Mouse (Mus musculus): ENCODE measurements around the gene Rbm8a.
"Not testable (repeated sequence)": the region's sequence is repeated elsewhere in the genome, so short reads cannot be mapped to it uniquely, and the experiment has no call there.

Rbm8a gene

DNA sequence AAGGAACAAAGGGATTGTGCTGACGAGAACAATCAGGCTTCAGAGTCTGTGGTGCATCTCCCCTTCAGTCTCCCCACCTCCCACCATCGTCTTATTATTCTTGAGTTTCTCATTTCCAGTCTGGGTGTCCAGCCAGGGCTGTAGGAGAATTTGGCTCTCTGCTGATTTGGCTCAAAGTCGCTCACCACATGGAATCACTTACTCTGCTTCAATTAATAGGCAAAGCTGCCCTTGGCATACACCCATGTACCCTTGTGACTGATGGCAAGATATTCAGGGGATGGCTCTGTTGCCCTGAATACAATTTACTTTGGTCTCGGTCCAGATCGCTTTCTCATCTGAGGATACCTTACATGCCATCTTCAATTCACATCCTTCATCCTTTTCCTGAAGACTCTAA lies 26.4 kb upstream of the Rbm8a start:
- peak; percentile 85 for DNase-seq (ENCODE audit: low spot score)

DNA sequence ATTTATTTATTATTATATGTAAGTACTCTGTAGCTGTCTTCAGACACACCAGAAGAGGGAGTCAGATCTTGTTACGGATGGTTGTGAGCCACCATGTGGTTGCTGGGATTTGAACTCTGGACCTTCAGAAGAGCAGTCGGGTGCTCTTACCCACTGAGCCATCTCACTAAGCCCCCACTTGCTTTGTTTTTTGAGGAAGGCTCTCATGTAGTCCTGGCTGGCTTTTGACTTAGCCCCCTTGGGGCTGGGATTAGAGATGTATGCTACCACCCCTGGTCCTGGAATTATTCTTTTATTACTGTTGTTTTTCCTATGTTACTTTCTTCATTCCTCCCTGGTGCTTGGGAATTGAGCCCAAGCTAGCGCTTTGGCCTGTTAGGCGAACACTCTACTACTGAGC lies 23.7 kb upstream of the Rbm8a start:
- DNase-seq (ENCODE audit: low spot score): not testable (repeated sequence)

DNA sequence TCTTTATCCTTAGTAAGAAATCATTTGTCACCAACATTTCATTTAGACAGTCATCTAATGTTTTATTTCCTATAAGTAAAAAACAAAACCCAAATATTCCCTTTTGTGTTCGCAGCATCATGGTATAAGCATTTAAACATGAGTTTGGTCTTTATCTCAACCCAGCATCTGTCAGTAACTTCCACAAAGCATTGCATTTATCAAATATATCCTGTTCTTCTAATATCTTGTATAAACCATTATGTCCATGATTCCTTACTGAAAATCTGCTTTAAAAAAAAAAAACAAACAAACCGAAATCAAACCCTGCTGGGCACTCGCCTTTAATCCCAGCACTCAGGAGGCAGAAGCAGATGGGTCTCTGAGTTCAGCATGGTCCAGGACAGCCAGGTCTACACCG lies 23.1 kb upstream of the Rbm8a start:
- DNase-seq (ENCODE audit: low spot score): no peak

DNA sequence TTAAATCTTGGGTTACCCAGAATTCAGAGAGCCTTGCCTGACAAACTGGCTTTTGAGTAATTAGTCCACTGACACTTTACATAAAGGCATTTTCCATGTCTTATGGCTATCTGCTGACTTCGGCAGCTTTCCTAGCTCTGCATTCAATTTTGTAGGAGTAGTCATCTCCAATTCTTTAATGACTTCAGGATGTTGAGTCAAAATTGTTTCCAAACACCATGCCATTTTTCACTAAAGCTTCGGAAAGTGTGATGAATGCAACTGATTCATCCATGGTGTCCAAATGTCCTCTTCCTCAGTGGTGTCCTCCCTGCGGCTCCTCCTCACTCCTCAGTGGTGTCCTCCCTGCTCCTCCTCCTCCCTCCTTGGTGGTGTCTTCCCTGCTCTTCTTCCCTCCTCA lies 11.8 kb upstream of the Rbm8a start:
- no peak for DNase-seq (ENCODE audit: low spot score)

DNA sequence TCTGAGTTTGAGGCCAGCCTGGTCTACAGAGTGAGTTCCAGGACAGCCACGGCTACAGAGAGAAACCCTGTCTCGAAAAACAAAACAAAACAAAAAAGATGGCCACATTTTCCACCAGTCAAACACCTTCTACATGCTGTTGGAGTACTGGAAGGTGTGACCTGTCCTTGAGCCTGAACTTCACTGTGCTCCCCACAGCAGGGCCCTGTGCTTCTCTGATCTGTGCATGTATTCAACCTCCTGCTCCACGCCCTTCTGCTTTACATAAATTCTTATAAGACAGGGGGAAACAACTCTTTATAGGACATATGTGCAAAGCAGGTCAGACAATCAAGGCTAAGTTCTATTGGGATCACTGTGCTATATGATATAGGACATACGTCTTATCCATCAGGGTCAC lies 6.5 kb upstream of the Rbm8a start:
- DNase-seq (ENCODE audit: low spot score): no peak

DNA sequence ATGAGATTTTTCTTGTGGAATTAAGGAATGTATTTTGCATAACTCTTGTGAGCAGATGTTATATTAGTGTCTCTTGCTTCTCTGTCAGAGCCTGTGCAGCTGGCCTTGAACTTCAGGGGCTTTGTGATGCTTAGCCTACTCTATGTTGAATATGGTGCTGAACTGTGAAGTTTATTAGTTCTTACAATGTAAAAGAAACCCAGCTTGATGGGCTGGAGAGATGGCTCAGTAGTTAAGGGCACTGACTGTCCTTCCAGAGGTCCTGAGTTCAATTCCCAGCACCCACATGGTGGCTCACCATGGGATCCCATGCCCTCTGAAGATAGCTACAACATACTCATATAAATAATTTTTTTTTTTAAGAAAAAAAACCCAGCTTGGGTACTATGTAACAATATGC lies 2.3 kb downstream of the Rbm8a start:
- DNase-seq (ENCODE audit: low spot score): no peak

DNA sequence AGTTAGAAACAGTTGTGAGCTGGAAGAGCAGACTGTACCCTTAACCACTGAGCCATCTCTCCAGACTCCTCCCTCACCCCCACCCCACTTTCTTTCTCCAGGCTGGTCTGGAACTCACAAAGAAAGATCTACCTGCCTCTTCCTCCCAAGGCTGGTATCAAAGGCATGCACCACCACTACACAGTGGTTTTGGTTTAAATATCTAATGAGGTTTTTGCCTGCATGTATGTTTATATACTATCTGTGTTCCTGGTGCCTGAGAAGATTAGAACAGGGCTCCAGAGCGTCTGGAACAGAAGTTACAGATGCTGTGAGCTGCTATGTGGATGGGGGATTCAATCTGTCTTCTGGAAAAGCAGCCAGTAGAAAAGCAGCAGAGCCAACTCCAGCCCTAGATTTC lies 4.3 kb downstream of the Rbm8a start:
- DNase-seq (ENCODE audit: low spot score): no peak

DNA sequence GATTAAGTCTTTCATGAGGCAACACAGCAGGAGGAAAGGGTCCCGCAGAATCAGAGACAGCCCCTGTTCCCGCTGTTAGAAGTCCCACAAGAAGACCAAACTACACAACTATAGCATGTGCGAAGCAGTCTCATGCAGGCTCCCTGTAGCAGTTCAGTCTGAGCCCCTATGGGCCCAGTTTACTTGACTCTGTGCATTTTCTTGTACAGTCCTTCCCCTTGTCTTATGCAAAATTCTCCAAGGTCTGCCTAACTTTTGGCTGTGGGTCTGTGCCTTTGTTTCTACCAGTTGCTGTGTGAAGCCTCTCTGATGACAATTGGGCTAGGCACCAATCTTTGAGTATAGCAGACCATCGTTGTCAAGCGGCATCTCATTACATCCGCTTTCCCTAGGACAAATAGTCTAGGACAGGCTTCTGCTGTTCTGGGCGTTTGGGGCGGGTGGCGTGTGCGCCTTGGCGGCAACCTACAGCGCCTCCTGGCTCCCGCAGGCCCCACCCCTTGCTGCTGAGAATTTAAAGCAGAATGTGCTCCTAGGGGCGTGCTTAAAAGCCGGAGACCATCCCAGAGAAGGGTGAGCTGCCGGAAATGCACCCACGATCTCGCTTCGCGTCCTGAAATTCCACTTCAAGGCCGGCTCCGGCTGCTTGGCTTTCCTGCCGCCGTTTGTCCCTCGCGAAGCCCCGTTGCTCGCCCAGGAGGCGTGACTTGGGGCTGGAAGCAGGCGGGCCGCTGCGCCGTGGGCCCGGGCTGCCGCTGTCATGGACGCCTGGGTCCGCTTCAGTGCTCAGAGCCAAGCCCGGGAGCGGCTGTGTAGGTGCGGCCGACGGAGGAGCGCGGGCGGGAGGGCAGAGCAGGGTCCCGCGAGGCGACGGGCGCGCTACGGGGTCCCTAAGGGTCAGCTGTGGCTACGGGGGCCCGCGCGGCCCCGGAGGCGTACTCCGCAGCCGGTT lies 5.5 kb downstream of the Rbm8a start, which contains the start of the genes Pex11b and Gm42957:
Gene Pex11b (plus strand): TSS at position 449 of the 952 bp plus-strand sequence.
Gene Gm42957 (plus strand): TSS at position 547 of the 952 bp plus-strand sequence.
- peak; percentile 78 for DNase-seq (ENCODE audit: low spot score)

DNA sequence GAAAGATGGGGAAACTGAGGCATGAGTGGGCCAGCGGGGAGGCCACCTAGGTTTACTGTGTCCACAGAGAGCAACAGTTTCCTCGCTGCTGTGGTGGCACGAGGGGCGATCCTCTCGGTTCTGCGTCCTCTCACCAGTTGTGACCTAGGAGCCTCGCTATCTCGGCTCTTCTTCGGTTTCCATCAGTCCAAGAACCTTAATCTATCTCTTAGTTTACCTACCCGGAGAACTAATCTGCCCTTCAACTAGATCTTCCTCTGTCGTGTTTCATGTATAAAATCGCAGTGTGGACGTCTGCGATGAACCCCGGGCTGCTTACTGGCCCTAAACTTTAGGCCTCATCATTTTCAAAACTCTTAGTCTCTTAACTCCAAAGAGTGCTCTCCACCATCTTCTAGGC lies 6.2 kb downstream of the Rbm8a start:
- DNase-seq (ENCODE audit: low spot score): peak; percentile 16

DNA sequence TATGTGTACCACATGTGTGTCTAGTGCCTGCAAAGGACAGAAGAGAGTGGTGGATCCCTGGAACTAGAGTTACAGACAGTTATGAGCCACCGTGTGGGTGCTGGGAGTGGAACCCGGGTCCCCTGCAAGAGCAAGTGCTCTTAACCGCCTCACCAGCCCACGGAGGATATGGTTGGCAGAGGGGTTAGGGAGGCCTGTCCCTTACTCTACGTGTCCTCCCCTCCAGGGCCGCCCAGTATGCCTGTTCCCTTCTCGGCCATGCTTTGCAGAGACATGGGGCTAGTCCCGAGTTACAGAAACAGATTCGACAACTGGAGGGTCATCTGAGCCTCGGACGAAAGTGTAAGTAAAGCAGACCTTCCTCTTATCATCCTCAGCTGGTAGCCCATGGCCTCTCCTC lies 6.7 kb downstream of the Rbm8a start:
- DNase-seq (ENCODE audit: low spot score): no peak

DNA sequence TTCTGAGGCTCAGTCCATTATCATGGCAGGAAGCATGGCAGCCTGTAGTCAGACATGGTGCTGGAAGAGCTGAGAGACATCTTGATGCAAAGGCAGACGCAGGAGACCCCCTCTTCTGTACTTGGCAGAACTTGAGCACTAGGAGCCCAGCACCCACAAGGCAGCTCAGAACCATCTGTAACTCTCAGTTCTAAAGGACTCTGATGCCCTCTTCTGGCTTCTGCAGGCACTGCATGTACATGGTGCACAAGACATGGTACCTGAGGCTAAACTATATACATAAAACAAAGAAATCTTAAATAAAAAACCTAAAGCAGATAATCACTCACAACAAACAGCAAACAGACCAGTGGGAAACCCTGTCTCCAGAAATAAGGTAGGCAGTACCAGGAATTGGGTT lies 9.5 kb downstream of the Rbm8a start:
- DNase-seq (ENCODE audit: low spot score): peak; percentile 59

DNA sequence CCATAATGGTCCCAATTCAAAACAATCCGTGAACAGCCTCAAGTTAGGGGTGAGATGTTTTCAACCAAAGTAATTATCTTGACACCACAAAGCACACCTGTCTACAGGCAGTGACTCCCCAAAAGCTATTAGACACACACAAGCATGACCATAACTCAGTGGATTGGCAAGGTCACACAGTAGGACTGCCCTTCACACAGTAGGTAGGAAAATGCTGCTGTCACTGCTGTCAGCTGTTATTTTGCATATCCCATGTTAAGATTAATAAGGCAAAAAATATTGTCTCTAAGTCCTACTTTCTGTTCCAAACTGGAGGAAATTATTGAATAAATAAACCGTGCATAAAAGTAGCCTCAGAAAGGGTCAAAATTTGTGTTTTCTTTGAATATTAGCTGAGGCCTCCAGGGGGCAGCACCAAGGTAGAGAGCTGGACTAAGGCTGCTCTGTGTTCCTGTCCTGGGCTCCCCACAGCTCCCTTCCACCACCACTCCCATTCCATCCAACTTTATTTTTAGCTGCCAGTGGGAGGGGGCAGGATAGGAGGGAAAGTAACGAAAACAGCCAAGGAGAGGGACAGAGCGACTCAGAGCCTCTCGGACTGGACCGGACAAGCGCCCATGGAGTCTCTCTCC lies 15.4 kb downstream of the Rbm8a start, which contains the start of gene Itga10:
Gene Itga10 (plus strand): TSS at position 567 of the 632 bp plus-strand sequence.
- DNase-seq (ENCODE audit: low spot score): peak; percentile 59

DNA sequence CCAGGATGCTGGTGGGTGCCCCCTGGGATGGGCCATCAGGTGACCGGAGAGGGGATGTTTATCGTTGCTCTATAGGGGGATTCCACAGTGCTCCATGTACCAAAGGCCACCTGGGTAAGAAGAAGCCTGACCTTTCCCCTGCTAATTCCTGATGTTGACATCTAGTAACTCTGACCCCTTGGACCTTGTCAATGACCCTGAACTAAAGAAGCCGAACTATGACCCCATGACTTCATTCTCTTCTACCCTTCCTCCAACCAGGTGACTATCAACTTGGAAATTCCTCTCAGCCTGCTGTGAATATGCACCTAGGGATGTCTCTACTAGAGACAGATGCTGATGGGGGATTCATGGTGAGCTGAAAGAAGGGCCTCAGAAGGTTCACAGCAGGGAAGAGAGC lies 17.6 kb downstream of the Rbm8a start:
- no peak for DNase-seq (ENCODE audit: low spot score)

DNA sequence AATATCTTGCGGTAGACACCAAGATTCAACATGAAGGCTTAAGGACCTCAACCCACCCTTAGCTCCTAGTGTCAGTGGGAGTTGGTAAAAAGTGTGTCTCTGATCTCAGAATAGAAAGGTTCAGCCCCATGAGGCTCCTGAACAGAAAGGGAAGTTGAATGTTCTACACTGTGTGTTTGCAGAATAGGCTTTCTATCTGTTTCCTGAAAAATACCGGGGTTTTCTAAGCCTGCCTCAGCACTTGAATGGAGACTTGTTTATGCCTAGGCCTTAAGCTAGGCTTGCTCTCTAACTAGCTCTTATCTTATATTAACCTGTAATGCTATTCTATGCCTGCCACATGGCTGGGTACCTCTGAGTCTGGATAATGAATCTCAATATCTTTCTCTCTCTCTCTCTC lies 31.2 kb downstream of the Rbm8a start:
- no peak for DNase-seq (ENCODE audit: low spot score)

DNA sequence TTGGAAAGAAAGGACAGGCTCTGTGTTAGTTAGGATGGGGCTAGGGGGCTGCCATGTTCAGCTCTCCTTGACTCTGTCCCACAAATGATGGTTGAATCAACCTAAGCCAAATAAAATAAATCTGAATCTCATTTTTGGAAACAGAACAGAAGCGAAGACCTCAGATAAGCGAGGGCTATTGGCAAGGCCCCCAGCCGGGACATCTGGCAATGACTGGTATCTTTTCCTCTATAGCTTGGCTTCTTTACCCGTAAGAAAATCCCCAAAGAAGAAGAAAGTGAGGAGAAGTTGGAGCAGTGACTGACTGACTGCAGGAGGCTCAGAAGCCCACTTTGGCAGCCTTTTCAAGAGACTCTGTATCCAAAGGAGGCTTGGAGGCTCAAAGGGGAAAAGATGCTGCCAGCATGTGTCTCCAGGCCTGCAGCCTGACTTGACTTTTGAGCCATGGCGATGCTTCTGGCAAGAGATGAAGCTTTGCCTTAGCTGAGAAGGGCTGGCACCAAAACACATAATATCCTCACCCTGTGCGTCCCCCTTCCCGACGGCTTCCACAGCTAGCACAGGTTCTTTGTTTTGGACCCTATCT lies 33.1 kb downstream of the Rbm8a start:
- DNase-seq (ENCODE audit: low spot score): no peak

DNA sequence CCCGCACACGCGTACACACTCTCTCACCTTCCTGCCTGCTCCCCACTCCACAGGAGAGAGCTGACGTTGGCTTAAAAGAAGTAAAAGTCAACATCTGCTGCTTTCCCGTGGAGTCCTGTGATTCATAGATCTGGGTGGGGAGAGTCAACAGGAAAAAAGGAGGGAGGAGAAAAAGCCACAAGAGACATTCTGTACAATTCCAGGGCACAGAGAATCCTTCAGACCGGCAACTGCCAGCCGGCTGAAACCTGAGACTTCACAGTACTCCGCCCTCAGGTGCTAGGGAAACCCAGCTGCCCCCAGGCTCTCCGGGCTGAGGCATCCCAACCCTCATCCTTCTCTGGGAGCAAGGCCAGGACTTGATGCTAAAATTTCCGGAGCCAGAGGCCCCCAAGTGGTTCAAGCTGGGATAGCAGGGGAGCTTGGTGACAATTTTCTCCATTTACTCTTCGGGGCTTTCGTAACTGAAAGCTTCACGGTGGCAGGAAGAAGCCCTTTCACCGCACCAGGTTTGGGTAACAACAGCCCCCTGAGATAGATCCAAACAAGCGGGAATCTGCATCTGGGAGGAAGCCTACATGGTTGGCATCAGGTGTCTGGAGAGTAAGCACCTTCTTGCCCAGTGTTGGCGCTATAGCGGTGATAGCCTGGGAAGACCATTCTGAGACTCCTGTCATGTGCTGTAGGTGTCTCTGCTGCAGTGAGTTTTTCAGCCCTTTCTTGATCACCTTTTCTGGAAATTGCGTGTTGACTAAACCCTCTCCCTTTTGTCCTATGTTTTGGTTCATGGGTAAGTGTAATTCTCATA lies 33.9 kb downstream of the Rbm8a start:
- DNase-seq (ENCODE audit: low spot score): peak; percentile 90

DNA sequence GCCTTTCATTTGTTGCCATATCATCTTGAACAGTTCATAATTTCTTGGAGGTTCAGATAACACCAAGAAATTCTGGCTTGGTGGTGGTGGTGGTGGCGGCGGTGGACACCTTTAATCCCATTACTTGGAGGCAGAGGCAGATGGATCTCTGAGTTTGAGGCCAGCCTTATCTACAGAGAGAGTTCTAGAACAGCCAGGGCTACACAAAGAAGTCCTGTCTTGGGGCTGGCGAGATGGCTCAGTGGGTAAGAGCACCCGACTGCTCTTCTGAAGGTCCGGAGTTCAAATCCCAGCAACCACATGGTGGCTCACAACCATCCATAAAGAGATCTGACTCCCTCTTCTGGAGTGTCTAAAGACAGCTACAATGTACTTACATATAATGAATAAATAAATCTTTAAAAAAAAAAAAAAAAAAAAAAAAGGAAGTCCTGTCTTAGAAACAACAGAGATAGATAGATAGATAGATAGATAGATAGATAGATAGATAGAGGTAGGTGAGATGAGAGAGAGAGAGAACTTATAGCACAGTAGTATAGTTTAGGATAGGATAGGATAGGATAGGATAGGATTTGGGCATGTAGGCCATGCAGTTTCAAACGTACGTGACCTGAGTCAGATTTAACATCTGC lies 36.1 kb downstream of the Rbm8a start:
- not testable (repeated sequence) for DNase-seq (ENCODE audit: low spot score)

DNA sequence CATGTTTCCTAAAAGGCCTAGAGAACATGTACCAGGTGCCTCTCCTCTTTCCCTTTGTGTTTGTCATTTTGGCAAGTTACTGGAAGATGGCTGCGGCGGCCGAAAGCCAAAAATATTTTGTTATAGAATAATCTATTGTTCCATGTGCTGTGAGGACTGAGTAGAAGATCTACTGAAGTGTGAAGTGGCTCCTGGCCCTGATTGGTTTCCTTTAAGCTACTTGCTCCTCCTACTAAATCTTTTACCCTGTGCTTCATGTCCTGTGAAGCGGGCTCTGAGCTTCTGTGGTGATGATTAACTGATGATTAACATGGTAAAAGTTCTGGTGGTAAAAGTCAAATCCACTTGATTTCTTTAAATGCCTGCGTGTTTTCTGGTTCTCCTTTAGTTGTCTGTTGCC lies 37.2 kb downstream of the Rbm8a start:
- no peak for DNase-seq (ENCODE audit: low spot score)

DNA sequence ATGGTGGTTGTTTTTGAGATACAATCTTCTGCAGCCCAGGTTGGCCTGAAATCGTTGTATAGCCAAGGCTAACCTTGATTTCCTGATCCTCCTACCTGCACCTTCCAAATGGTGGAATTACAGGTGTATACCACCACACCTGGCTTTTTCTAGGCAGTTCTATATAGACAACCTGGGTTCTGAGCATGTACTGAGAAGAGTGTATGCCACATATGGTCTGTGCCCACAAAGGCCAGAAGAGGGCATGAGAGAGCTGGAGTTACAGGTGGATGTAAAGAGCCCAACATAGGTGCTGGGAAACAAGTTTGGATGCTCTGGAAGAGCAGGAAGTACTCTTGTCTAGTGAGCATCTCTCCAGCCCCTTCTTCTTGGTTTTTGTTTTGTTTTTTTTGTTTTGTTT lies 37.6 kb downstream of the Rbm8a start:
- no peak for DNase-seq (ENCODE audit: low spot score)

DNA sequence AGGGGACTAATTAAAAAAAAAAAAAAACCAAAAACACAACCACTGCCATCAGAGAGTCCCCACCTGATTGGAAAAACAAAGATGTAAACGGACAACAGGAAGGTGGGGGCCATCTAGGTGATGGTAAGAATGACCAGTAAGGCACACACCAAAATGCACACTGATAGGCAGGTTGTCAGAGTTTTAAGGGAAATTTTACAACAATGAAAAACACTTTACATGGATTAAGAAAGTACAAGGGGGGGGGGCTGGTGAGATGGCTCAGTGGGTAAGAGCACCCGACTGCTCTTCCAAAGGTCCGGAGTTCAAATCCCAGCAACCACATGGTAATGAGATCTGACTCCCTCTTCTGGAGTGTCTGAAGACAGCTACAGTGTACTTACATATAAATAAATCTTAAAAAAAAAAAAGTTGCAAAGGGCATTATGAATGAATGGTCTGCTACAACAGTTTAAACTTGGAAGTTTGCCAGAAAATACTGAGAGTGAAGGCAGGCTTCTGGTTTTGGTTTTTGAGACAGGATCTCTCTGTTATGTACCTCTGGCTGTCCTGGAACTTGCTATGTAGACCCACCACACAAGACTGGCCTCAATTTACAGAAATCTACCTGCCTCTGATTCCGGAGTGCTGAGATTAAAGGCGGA lies 38.8 kb downstream of the Rbm8a start:
- peak; percentile 61 for DNase-seq (ENCODE audit: low spot score)
